Mouse (Mus musculus): ENCODE measurements around the gene Odf2.

The Odf2 gene

DNA sequence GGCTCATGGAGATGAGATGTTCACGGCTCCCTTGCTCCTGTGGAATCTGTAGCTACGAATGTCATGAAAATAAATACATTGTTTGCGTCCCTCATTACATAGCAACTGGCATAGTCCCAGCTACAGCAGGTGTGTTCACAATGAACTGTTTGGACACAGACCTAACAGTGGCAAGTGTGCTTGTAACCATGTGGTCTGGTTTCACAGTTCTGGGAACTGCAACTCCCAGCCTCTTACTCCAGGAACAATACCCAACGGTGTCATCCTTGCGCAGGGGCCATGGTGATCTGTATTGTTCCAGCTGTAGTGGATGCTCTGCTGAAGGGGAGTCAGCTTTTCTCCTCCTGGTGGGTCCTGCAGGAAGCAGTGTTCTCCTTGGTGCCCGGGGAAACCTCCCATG, 42.2 kb downstream of the Odf2 start:
- DNase-seq (ENCODE audit: low read depth, low spot score) = no peak

DNA sequence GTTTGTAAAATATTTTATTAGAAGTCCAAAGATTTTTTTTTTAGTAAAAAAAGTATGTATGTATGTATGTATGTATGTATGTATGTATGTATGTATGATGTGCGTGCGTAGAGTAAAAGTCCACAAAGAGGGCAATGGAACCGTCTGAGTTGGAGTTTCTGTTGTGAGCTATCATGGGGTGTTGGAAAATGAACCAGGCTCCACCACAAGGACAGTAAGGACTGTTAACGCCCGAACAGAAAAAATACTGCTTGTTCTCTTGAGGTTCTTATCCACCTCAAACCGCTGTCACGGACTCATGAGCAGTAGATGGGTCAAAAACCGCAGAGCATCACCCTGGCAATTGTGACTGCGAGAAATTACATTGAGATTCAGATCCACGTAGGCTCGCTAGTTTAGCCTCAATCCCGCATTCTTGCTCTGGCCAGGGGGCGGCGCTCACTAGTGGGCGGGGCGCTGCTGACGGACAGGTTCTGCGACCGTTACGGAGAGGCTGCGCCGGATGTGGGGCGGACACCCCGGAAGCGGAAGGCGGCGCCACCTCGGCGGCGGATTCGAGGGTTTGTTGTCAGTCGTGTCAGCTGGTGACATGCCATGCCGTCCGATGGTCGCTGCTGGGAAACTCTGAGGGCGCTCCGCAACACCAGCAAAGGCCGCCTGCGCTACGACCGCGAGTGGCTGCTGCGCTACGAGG, 46.0 kb downstream of the Odf2 start, which contains the start of gene Gle1:
Gle1 (plus strand) TSS at position 521 of the 694 bp plus-strand sequence.
- peak; percentile 75 for DNase-seq (ENCODE audit: low read depth, low spot score)

GRCm38 (mm10) chr2:29940073-29940472, 51.1 kb downstream of the Odf2 start:
- DNase-seq (ENCODE audit: low read depth, low spot score) = no peak

- DNase-seq (ENCODE audit: low read depth, low spot score) = no peak
These were observed 51.8 kb downstream of the Odf2 start for GRCm38 (mm10) chr2:29940826-29941225.

GRCm38 (mm10) chr2:29944723-29945122, 55.7 kb downstream of the Odf2 start:
- no peak for DNase-seq (ENCODE audit: low read depth, low spot score)

DNA sequence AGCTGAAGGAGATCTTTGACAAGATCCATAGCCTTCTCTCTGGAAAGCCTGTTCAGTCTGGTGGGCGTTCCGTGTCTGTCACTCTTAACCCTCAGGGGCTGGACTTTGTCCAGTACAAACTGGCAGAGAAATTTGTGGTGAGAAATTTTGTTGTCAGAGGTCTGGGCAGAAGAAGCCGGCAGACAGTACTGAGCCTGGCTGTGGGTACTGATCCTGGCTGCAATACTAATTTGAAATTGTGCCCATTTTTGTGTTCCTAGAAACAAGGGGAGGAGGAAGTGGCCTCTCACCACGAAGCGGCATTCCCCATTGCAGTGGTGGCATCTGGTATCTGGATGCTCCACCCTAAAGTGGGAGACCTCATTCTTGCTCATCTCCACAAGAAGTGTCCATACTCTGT, 59.9 kb downstream of the Odf2 start:
- no peak for DNase-seq (ENCODE audit: low read depth, low spot score)

GRCm38 (mm10) chr2:29961246-29961645, 72.2 kb downstream of the Odf2 start:
- no peak for DNase-seq (ENCODE audit: low read depth, low spot score)

DNA sequence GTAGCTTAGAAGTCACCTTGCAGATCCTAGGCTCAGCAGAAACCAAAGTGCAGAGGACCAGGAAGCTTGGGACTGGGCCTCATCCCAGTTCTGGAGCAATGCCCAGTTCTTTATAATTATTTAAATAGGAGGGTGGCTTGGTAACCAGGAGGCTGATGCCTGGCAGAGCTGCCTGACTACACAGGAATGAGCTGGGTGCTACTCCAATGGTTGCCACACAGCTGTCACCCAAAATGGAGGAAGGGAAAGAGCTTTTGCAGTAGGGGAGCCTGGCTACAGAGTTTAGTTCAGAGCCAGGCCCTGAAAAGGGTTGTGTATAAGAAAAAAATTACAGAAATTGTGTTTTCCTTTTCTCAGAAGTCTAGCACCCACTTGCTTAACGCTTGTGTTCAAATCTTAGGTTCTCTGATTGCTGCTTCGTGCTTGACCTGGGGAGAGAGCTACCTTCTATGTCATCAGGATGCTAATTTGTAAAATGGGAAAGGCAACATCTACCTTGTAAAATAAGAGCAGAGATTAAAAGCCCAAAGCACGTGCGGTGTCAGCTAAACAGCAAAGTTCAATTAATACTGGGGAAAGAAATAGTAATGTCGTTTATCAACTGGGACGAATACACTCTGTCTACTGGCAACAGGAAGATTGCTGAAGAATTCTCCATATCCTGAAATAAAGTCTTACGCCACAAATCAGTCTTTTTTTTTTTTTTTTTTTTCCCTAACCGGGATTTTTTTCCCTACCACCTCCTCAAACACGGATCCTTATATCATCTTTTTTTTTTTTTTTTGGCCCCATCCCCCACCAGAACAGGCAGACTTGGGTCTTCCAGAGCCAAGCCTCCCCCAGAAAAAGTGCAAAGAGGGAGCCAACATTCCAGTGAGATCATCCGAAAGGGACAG, 75.6 kb downstream of the Odf2 start:
- no peak for DNase-seq (ENCODE audit: low read depth, low spot score)

DNA sequence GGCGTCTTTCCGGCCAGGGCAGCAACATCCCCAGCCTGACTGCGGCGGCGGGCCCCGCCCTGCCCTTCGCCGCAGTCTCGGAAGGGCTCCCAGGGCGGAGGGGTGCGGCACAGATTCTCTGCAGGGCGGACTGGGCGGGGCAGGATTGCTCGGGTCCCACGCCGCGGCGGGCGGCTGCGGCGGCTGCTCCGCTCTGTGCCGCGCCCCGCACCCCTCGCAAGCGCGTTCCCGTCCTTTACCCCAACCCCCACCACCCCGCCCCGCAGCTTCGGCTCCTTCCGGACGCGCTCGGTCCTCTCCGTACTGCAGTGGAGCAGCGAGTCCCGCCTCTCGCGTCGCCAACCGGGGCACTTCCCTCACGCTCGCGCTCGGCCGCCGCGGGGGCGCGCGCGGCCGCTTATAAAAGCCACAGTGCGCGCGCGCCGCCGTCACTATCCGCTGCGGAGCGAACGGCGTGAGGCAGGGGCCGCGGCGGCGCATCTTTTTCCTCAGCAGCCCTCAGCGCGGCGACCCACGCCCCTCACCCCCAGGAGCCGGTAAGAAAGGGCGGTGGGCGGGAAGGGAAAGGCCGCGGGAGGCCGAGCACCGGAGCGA, 76.3 kb downstream of the Odf2 start, which contains the start of gene Sptan1:
Sptan1 (plus strand) TSS at position 311 of the 594 bp plus-strand sequence.
- DNase-seq (ENCODE audit: low read depth, low spot score) = peak; percentile 90

GRCm38 (mm10) chr2:29965906-29966305, 76.9 kb downstream of the Odf2 start:
- no peak for DNase-seq (ENCODE audit: low read depth, low spot score)

- DNase-seq (ENCODE audit: low read depth, low spot score) = no peak
These were observed 77.8 kb downstream of the Odf2 start for GRCm38 (mm10) chr2:29966826-29967225.

- DNase-seq (ENCODE audit: low read depth, low spot score) = no peak
These were observed 78.7 kb downstream of the Odf2 start for GRCm38 (mm10) chr2:29967768-29968167.

DNA sequence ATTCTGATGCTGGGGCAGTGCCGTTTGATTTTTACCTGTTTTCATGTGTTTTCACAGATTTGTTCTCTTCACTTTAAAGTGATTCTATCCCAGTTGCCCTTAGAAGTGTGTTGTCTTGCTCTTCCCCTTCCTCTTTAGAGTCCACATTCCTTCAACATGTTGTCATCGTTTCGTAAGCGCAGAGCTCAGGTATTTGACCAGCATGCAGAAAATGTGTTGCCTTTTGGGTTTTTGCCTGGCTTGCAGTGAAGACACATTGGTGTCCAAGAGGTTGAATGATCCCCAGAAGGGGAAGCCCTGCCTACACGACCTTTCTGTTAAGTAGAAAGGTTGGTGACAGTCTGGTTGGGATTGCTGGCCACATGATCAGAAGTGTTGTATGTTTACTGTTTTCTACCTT, 79.6 kb downstream of the Odf2 start:
- DNase-seq (ENCODE audit: low read depth, low spot score) = no peak

DNA sequence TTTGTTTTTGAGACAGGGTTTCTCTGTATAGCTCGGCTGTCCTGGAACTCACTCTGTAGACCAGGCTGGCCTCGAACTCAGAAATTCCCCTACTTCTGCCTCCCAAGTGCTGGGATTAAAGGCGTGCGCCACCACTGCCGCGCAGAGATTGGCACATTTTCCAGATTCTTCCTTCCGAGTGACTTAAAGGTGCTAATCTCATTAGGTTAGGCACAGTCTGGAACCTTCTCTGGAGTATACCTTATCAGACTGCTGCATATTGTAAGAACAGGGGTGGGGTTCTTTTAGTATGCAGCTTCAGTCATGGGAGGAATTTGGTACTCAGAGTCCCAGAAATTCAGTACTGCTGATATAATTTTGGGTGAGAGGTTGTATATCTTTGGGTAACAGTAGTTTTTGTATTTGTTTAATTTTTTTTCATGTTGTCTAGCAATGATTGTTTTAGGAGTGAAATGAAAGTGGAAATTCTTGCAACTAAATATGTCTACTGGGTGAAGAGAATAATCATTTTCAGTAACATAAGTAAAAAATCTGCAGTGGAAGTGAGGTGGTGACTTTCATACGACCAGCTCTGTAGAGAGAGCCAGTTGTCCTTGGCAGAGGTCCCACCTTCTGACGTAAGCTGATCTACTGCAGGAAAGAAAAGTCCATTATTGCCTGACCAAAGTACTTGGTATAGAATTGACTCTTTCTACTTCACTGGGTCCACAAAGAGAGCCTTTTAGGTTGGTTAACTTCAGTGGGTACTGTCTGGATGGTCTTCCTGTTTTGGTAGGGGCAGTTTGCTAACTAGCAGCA, 83.0 kb downstream of the Odf2 start:
- no peak for DNase-seq (ENCODE audit: low read depth, low spot score)

- DNase-seq (ENCODE audit: low read depth, low spot score) = no peak
These were observed 84.5 kb downstream of the Odf2 start for GRCm38 (mm10) chr2:29973525-29973924.

DNA sequence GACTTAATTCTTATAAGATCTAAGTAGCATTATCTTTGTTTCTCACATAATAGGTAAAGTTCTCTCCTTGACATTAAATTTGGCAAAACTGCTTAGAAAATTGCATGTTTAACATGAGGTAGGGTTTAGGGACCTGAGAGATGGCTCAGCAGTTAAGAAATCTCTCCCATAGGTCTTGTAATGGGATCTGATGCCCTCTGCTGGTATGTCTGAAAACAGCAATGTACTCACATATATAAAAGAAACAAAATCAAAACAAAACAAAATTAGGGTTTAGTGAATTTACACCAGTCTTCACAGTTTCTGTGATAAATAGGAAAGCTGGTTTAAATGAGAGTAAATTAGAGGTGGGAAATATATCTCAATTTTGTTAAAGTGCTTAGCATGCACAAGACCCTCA, 88.3 kb downstream of the Odf2 start:
- no peak for DNase-seq (ENCODE audit: low read depth, low spot score)

- no peak for DNase-seq (ENCODE audit: low read depth, low spot score)
These were observed 91.6 kb downstream of the Odf2 start for GRCm38 (mm10) chr2:29980661-29981060.
